Mouse (Mus musculus): ENCODE data around the gene Usp42.

Gene Usp42

DNA sequence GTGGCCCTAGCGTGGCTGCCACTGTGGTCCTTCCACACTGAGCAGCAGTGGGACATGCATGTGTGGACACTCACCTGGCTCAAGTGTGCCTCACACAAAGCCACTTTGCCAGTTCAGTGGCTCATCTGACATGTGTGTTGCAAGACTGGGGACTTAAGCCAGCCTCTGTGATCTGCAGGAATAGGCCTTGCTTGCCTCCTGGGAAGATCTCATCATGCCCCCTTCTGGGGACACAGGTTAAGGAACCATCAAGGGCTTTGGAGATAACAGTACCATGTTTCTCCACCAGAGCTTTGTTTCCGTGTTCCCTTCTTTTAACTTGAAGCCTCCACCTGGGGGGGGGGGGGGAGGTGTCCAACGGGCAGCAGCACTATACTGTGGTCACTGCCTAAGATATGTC lies 35.8 kb downstream of the Usp42 start:
- ATAC-seq (ENCODE audit: insufficient number of reproducible peaks, low FRiP score, low TSS enrichment) = no peak

DNA sequence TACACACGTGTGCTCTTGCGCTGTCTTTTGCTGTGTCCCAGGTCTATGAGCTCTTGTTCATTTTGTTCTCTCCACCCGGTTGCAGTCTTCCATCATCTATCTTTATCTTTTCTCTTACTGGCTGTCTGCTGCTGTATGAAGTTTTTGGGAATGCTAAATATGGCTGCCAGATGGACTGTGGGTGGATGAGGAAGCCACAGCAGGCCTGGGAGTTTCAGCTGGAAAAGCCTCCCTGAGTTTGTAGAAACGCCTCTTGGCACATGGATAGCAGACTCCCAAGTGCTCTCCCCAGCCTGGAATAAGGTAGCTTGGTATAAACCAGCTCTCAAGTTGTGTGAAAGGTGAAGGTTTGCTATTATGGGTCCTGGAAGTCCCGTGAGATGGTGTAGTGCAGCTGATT lies 41.2 kb downstream of the Usp42 start:
- ATAC-seq (ENCODE audit: insufficient number of reproducible peaks, low FRiP score, low TSS enrichment) = no peak

DNA sequence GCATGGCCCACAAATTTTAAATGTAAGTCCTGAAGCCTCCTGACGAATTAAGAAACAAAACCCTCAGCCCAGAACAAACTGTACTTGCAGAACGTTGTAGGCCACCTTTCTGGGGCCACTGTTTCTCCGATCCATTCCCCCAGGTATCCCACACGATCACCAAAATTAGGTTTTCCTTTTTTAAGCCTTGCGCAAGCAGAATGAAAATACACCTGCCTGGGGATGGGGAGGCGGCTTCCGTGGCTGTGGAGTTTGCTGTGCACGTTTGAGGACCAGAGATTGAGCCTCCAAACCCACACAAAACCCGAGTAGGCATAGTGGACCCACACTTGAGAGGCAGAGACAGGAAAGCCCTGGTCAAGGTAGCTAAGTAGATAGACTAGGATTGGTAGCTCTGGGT lies 41.7 kb downstream of the Usp42 start:
- no peak for ATAC-seq (ENCODE audit: insufficient number of reproducible peaks, low FRiP score, low TSS enrichment)

DNA sequence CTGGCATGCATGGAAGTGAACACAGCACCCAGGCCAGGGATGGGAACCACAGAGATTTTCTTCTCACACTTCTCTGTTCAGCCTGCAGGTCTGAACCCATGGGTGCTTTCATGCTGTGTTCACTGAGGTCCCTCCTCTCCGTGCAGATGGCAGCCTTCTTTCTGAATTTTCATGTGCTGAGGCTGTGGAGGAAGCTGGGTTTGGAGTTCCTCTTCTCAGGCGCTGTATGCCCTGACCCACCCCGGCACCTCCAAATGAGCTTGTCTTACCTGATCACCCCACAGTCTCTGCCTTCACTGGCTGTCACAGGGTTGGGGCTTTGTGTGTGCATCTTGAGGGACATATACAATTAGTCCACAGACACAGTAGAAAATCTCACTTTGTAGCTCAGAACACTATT lies 44.5 kb downstream of the Usp42 start:
- ATAC-seq (ENCODE audit: insufficient number of reproducible peaks, low FRiP score, low TSS enrichment) = no peak

DNA sequence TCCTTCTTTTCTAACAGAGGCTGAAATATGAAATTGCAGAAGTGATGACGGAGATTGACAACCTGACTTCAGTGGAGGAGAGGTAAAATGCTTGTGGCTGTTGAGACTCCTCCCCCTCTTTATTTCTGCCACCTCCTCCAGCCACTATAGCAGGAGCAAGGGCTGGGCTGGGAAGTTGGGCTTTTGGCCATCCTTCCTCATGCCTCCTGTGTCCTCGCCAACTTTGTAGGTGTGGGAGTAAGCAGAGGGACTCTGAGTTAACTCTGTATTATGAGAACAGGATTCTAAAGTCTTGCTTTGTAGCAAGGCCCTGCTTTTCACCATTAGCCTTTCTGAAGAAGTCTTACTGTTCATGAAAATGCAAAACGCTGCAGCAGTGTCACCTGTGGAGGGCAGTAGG lies 45.6 kb downstream of the Usp42 start:
- no peak for ATAC-seq (ENCODE audit: insufficient number of reproducible peaks, low FRiP score, low TSS enrichment)

DNA sequence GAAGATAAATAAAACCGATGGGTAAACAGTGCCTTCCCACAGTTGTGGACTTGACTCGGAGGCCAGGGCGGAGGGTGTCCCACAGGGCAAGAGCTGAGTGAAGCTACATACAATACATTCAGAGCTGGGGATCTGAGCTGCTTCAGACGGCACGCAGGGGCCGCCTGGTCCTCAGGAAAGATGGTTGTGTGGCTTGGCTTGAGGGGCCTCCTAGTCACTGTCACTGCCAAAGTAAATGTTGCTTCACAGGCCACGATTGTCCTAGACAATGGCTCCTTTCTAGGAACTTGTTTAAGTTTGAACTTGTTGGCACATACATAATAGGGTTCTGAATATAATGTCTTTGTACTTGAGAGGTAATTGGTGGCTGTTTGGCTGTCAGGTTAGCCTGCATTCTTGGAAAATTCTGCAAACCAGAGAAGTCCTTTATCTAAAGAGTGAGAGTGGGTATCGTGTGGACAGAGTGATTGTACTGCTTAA lies 47.1 kb downstream of the Usp42 start:
- no peak for ATAC-seq (ENCODE audit: insufficient number of reproducible peaks, low FRiP score, low TSS enrichment)

DNA sequence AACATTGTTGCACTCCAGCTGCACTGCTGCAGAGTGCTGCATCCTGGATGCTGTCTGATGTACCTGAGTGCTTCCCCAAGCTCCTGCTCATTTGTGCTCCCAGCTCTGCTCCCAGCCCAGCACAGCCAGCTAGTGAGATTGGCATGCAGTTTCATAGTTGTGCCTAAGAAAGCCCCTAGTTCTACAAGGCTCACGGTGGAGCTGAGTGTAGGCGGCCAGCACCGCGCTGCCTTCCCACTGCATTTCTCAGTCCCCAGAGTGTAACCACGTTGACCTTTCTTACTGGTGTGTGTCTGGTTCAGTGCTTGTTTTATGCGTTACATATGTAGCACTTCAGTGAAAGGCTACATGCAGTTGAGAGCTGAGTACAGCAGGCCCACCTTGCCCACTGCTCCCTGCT lies 48.4 kb downstream of the Usp42 start:
- no peak for ATAC-seq (ENCODE audit: insufficient number of reproducible peaks, low FRiP score, low TSS enrichment)

DNA sequence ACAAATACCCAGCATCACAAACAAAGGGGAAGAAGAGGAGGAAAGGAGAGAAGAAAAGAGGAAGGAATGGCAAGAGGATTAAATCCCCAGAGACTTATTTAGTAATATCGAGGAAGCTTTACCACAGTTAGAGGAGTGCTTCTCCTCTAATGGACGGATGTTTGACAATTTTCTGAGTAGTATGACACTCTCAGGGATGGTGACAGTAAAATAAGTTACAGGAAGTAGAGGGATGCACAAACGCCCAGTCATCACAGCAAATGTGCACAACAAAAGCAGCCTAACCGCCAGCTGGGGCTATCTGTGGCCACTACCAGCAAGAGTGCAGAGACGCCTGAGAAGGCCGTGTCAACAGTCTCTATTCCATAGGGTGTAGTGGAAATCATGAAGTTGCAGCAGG lies 52.4 kb downstream of the Usp42 start:
- ATAC-seq (ENCODE audit: insufficient number of reproducible peaks, low FRiP score, low TSS enrichment) = no peak

DNA sequence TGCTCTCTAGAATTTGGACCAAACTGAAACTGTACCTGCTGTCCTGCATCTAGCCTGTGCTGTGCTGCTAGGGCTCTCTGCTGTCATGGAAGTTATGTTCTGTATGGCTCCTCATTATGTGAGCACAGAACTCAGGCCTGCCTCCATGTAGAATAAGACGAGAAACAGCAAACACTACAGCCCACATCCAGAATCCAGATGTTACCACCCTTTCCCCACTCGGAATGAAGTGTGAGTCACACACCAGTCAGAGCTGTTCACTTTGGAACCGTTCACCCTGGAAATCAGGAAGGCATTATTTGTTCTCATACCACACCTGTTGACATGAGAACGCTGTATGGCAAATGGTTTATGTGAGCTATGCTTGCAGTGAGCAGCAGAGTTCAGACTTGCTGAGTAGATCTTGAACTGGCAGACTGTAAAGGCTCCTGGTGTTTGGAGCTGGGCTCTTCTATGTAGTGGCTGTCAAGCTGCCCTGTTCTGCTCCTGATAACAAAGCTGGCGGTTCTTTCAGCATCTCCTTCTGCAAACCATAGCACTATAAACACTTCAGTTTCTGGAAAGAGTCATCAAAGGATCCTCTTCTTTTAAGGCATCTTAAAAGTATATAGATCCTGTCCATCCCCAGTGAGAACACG lies 53.3 kb downstream of the Usp42 start:
- ATAC-seq (ENCODE audit: insufficient number of reproducible peaks, low FRiP score, low TSS enrichment) = no peak

DNA sequence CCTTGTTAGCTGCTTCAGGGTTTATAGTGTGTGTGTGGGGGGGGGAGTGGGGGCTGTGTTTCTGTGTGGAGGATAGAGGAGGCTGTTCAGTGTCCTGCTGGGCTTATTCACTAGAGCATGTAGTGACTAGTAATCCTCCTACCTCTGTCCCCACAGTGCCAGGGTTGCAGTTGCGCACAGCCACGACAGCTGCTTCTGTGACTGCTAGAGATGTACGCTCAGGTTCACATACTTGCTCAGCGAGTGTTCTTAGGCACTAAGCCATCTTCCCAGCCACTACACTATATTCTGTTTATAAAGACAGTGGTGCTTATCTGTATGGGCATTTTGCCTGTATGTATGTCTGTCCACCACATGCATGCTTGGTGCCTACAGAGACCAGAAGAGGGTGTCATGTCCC lies 54.7 kb downstream of the Usp42 start:
- ATAC-seq (ENCODE audit: insufficient number of reproducible peaks, low FRiP score, low TSS enrichment) = no peak

DNA sequence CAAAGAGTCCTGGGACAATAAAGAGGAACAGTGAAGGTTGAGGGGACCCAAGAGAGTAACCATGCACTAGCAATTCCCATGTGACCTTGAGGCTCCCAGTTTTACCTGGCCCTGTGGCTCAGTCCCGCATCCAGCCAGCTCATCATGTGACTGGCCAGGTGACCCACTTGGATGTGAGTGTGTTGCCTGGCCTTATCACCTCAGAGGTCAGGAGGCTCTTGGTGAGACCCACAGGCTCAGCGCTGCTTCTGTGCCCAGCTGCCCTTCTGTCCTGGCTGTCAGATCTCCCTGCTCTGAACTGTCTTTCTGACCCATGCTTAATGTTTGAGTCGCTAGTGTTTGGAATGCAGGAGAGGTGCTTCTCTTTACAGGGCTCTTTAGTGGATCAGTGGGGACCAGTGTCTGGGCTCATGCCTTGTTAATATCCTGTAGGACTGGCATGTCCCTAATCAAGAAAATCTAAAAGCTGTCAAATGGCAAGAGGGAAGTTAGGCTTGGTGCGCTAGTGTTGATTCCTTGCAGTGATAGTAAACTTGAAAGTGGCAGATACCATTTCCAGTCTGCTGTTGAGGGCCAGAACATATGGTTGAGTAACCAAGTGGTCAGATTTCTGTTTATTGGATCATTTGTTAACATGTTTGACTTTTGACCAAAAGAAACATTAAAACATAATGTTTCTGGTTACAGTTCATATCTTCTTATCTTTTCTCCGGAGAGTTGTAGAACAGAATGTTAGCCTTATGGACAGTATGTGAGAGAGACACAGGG lies 55.7 kb downstream of the Usp42 start:
- ATAC-seq (ENCODE audit: insufficient number of reproducible peaks, low FRiP score, low TSS enrichment) = no peak

DNA sequence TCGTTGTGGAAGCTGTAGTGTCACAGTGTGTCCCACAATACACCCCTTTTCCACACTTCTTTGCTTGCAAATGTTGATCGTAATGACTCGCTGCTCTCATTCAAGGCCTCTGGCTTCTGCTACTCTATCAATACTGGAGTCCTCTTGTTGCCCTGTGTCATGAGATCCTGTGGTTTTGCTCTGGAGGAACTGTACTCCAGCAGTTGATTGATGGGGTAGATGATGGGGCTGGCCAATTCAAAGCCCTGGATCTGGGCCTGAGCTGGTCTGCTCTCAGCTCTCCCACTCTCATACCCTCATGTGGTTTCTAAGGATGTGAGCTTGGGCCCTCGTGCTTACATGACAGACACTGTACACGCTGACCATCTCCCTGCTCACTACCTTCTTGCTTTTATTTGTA lies 57.5 kb downstream of the Usp42 start:
- no peak for ATAC-seq (ENCODE audit: insufficient number of reproducible peaks, low FRiP score, low TSS enrichment)

DNA sequence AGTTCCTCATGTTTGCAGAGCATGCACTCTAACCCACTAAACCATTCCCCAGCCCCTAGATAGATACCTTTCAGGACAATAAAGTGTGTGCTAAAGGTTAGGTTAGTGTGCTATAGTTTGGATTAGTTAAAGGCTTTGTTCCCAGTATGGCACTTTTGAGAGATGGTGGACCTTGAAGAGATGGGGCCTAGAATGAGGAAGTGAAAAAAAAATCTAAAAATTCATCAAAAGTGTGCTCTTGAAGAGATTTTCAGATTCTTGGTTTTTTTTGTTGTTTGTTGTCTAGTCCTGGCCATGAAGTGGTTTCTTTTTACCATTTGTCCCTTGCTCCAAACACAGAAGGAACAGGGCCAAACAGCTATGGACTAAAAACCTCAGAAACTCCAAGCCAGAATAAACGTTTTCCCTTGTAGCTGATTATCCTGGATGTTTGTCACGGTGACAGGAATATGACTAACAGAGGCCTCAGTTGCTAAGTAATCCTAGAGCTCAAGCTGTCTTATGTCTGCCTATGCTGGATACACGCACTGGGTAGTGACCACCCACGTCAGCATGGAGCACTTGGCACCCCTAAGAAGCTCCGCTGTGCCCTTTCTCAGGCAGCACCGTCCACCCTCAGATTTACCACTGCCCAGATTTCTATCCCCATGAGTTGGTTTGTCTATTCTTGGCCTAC lies 61.2 kb downstream of the Usp42 start:
- ATAC-seq (ENCODE audit: insufficient number of reproducible peaks, low FRiP score, low TSS enrichment) = no peak

DNA sequence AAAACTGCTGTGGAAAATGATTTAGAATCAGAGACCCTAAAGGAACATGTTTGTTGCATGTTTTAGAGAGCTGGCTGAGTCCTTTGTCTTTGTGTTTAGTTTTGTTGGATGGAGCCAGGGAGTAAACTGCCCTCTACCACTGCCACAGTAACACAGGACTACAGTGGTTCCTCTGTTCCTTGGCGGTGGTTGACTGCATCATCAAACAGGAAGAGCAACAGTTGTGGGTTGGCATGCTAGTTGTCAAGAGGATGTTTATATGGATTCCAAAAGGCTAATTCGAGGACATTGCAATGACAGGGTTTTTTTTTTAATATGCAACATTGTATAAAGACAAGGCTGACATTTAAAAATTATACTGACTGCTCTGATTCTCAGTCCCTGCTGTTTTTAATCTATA lies 62.2 kb downstream of the Usp42 start:
- ATAC-seq (ENCODE audit: insufficient number of reproducible peaks, low FRiP score, low TSS enrichment) = no peak

DNA sequence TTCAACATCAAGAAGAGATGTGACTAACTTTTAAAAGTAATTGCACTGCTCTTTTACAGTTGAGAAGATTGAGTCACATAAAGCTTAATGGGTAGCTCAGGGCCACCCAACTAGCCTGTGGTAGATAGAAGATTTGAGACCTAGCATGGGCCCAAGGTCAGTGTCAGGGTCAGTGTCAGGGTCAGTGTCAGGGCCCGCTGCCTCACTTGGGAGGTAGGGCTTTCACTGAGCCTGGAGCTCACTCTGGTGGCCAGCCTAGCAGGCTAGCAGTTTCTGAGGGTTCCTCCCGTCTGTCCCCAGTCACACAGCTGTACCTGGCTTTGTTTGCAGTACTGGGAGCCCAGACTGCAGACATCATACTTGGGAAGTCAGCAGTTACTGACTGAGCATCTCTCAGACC lies 62.7 kb downstream of the Usp42 start:
- ATAC-seq (ENCODE audit: insufficient number of reproducible peaks, low FRiP score, low TSS enrichment) = no peak

DNA sequence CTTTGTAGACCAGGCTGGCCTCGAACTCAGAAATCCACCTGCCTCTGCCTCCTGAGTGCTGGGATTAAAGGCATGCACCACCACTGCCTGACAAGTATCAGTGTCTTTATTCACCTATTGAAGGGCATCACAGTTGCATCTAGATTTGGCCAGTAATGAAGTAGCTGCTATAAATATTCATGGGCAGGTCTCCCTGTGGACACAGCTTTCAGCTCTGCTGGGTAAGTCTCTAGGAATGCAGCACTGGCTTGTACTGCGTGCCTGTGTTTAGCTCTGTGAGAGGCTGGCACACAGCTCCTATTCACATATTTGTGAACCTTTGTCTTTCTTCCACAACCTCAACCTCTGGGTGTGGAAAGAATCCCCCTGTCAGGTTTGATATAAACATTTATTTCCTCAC lies 63.2 kb downstream of the Usp42 start:
- no peak for ATAC-seq (ENCODE audit: insufficient number of reproducible peaks, low FRiP score, low TSS enrichment)

DNA sequence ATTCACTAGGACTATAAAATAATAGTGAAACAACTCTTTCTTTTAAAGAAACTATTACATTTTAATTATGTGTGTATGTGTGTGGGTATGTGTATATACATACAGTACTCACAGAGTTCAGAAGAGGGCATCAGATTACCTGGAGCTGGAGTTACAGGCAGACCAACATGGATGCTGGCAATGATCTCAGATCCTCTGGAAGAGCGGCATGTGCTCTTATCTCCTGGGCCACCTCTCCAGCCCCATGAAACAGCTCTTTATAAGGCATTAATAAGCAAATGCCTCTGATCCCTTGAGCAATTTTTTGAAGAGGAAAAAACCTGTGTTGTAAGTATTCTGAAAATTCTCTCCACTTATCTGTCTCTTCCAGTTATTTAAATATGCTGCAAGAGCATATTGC lies 66.1 kb downstream of the Usp42 start:
- no peak for ATAC-seq (ENCODE audit: insufficient number of reproducible peaks, low FRiP score, low TSS enrichment)

DNA sequence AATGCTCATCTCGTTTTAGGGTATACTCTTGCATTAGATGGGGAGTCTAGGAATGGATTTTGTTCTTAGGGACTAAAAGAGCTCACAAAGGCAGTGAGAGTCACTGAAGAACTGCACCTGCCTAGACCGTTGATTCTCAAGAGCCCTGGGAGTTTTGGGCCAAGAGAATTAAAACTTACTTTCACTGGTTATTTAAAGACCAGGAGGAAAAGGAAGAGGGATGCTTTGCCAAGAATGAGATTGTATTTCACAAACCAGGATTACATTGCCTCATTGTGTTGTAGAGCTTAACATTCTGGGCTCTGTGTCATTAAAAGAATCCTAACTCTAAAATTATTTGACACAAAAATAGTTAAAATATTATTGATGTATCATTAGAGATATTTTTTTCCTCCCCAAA lies 66.5 kb downstream of the Usp42 start:
- ATAC-seq (ENCODE audit: insufficient number of reproducible peaks, low FRiP score, low TSS enrichment) = no peak

DNA sequence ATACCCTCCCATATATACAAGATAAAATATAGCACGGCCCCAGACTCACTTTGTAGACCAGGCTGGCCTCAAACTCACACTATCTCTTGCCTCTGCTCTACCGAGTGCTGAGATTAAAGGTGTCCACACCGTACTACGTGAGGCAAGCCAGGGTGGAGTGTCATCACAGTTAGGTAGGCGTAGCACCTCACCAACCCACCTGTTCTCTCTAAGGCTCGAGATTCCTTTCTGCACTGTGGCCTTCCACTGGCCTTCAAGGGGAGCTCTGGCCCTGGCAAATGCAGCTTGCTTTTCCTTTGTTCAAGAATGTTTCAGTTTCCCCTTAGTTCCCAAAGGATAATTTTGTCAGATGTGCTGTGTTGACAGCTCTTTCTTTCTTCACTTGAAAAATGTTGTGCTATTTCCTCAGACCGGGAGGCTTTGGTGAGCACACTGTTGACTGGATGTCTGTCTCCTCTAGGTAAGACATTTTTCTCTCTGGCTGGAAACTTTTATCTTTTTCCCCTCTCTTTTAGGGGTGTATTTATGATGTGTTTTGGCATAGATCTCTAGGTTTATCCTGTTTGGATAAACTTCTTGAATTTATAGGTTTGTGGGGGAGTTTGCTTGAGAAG lies 68.9 kb downstream of the Usp42 start:
- no peak for ATAC-seq (ENCODE audit: insufficient number of reproducible peaks, low FRiP score, low TSS enrichment)
